Mouse (Mus musculus): ENCODE results near the gene Pik3ip1. TPM values are rescaled to one million over a fixed set of nuclear protein-coding genes. Genes with fewer than 3 reads are reported as not detected.

Pik3ip1 gene
- polyA plus RNA-seq (2015; fragmentation: Nextera tagmentation; extraction: Ambion mirVana), result 11.1 and 12.5 TPM in 2 replicates

GRCm38 (mm10) chr11:3329891-3330451, at the start of gene Pik3ip1:
Gene Pik3ip1 (plus strand): TSS chr11:3330401.

GRCm38 (mm10) chr11:3288521-3289301, 41.5 kb upstream of the Pik3ip1 start, which contains the start of gene Patz1:
Gene Patz1 (plus strand): TSS chr11:3288874.

Other genes starting within 250 kb of the Pik3ip1 start
- gene Sfi1, start 136.9 kb upstream of the Pik3ip1 start, polyA plus RNA-seq (2015; fragmentation: Nextera tagmentation; extraction: Ambion mirVana), result 5.6 and 7.3 TPM in 2 replicates
- 20.0 and 21.0 TPM in 2 replicates for gene Eif4enif1, start 128.0 kb upstream of the Pik3ip1 start, polyA plus RNA-seq (2015; fragmentation: Nextera tagmentation; extraction: Ambion mirVana)
- gene Drg1, start 64.0 kb upstream of the Pik3ip1 start, polyA plus RNA-seq (2015; fragmentation: Nextera tagmentation; extraction: Ambion mirVana), result 123 and 126 TPM in 2 replicates
- gene Patz1, start 41.5 kb upstream of the Pik3ip1 start, polyA plus RNA-seq (2015; fragmentation: Nextera tagmentation; extraction: Ambion mirVana), result 13.8 and 14.6 TPM in 2 replicates
- gene Limk2, start 78.8 kb downstream of the Pik3ip1 start, polyA plus RNA-seq (2015; fragmentation: Nextera tagmentation; extraction: Ambion mirVana), result 54.3 and 56.4 TPM in 2 replicates
- 19.6 and 20.3 TPM in 2 replicates for gene Rnf185, start 122.0 kb downstream of the Pik3ip1 start, polyA plus RNA-seq (2015; fragmentation: Nextera tagmentation; extraction: Ambion mirVana)
- 0.19 and 0.30 TPM in 2 replicates for gene Pla2g3, start 157.9 kb downstream of the Pik3ip1 start, polyA plus RNA-seq (2015; fragmentation: Nextera tagmentation; extraction: Ambion mirVana)
- gene Inpp5j, start 174.4 kb downstream of the Pik3ip1 start, polyA plus RNA-seq (2015; fragmentation: Nextera tagmentation; extraction: Ambion mirVana), result 0.27 and 0.28 TPM in 2 replicates
- gene Selenom, start 184.3 kb downstream of the Pik3ip1 start, polyA plus RNA-seq (2015; fragmentation: Nextera tagmentation; extraction: Ambion mirVana), result 440 and 451 TPM in 2 replicates
- 936 and 955 TPM in 2 replicates for gene Smtn, start 210.2 kb downstream of the Pik3ip1 start, polyA plus RNA-seq (2015; fragmentation: Nextera tagmentation; extraction: Ambion mirVana)

All from urinary bladder, postnatal 0 days (tissue).